Mouse (Mus musculus) cerebellum, adult 9-11 months (tissue): ENCODE results near the gene Gpc2.

Experiments
- DNase-seq: peaks from one replicate; pipeline ENCODE4 v3.0.0; 2022

Gpc2 gene

GRCm38 (mm10) chr5:138279585-138280424 is at the start of gene Gpc2, which contains the start of the genes Gm43720 and Stag3:
Gpc2 (minus strand) TSS chr5:138280005.
Gm43720 (minus strand) TSS chr5:138279958.
Stag3 (plus strand) TSS chr5:138280240.
- DNase-seq: peak; percentile 58

- DNase-seq: no peak
These were observed 33.0 kb upstream of the Gpc2 start for GRCm38 (mm10) chr5:138312795-138313194.

GRCm38 (mm10) chr5:138299613-138300012 is 19.8 kb upstream of the Gpc2 start:
- no peak for DNase-seq

- no peak for DNase-seq
These were observed 14.4 kb upstream of the Gpc2 start for GRCm38 (mm10) chr5:138294158-138294557.

DNA sequence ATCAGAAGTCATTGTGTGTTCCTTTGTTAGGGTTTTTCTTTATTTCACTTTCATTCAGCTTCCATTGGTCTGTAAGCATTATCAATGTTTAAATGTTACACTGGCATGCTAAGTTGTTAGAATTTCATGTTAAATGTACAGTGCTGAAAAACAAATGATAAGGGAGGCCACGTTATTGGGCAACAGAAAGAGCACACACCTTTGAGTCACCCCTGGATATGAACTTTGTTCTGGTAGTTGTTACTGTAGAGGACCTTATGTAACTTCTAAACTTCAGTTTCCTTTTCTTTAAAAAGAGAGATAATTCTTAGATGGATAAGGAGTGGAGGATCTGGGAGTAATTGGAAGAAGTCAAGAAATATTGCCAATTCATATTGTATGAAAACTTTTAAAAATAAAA is 11.8 kb upstream of the Gpc2 start:
- no peak for DNase-seq

DNA sequence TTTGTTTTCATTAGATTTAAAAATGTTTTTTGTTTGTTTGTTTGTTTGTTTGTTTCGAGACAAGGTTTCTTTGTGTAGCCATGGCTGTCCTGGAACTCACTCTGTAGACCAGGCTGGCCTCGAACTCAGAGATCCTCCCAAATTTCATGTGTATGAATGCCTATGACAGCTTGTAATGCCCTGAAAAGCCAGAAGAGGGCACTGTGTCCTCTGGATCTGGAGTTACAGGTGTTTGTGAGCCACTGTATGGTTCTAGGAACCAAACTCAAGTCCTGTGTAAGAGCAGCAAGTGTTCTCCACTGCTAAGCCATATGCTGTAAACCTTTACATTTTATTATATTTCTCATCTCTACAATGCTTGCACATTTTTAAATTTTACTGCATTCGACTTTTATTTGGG is 8.1 kb upstream of the Gpc2 start:
- no peak for DNase-seq

- DNase-seq: no peak
These were observed 3.7 kb upstream of the Gpc2 start for GRCm38 (mm10) chr5:138283540-138283939.

- no peak for DNase-seq
These were observed 2.0 kb upstream of the Gpc2 start for GRCm38 (mm10) chr5:138281798-138282197.

DNA sequence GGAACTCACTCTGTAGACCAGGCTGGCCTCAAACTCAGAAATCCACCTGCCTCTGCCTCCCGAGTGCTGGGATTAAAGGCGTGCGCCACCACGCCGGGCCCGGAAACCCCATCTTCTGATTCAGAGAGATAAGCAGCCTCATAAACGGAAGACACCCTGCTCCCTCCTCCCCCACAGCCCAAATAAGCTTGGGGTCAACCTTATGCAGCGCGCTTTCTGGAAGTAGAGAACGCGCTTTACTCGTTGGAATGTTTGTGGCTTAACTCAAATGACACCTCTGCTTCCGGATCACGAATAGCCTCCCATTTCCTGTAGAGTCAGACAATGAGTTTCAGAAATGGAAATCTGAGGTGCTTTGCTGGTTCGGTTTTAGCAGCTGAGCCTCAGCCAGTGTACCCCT is 1.0 kb upstream of the Gpc2 start:
- DNase-seq: no peak

DNA sequence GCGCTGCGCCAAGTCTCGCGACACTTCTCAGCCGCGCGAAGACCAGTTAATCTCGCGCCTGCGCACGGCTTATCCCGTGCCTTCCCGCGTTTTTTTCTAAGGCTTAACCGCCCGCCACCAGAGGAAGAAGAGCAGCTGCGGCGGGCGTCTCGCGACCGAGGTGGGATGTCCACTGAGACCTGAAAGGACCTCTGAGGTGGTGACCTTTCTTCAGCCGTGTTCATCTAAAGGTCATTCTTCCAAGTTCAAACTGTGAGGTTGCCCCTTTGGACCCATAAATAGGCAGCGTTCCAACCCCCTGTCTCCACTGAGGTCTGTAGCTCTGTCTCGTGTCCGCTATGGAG is 592 bp upstream of the Gpc2 start:
- DNase-seq: no peak

DNA sequence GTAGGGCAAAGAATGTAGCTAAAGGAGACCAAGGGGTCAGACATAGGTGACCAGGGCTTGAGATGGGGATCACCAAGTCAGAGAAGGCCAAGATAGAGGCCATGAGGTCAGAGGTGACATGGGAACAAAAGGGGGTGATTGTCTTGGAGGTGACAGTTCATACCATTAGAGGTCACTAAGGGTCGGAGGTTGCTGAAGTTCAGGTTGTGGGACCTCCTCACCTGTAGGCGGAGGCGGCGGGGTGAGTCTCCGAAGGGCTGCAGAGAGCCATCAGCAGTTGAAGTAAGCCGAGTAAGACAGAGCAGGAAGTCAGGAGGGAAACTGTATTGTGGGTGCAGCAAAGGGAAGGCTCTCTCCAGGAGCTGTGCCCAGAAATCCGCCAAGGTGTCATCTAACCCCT is 1.8 kb downstream of the Gpc2 start:
- DNase-seq: no peak

- DNase-seq: no peak
These were observed 4.4 kb downstream of the Gpc2 start for GRCm38 (mm10) chr5:138275216-138276050.

DNA sequence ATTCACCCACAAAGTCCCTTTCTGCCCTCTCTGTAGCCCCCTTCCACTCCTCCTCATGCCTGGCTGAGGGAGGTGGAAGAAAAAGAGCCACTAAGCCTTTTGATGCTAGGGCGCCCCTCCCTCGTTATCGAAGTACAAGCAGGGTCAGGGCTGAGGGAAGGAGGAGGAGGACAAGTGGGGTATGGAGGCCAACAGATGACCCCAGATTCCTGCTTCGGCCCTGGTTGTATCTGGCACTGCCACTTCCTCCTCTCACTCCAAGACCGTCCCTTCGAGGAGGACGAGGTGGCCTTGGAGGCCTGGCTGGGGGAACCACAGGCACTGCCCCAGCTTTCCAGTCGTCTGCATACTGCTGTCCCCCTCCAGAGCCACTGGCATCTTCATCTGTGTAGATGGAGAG is 5.6 kb downstream of the Gpc2 start:
- DNase-seq: no peak

DNA sequence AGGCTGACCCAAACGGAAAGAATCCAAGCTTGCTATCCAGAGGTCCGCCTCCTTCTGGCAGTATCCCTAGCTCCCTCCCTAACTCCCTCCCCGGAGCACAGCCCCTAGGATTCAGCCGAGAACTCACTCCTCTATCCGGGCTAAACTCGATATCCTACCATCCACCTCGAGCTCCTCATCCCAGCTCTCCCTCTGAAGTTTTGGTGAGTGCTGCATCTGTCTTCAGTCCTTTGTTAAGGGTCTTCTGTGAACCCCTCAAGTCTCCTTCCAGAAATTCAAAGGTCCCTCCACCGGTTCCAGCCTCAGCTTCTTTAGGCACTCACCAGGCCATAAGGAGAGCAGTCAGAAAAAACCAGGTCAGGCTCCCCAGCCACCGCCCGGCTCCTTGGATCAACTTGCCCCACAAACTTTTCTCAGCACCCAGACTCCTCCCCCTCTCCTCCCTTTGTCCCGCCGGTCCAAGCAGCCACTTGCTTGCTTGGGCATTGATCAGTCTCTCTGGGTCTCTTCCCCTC is 7.3 kb downstream of the Gpc2 start, which contains the start of gene Gal3st4:
Gal3st4 (minus strand) TSS at position 432 of the 515 bp plus-strand sequence.
- DNase-seq: no peak

DNA sequence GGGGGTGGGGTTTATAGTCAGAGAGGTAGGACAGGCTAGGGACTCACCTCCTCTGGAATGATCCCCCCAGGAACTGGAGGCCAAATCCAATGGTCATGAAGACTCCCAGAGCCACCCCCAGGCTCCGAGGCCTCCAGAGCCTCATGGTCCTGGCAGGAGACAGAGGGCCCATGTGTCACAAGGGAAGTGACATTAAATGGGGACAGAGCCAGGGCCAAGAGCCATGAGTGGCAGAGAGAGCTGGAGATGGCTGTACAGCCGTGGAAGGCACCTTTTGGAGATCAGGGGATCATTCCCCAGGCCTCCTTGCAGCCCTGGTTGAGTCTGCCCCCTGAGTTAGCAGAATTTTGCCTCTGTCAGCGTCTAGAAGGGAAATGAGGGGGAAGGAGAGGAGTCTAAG is 8.6 kb downstream of the Gpc2 start:
- no peak for DNase-seq

GRCm38 (mm10) chr5:138268980-138269379 is 10.8 kb downstream of the Gpc2 start:
- no peak for DNase-seq

DNA sequence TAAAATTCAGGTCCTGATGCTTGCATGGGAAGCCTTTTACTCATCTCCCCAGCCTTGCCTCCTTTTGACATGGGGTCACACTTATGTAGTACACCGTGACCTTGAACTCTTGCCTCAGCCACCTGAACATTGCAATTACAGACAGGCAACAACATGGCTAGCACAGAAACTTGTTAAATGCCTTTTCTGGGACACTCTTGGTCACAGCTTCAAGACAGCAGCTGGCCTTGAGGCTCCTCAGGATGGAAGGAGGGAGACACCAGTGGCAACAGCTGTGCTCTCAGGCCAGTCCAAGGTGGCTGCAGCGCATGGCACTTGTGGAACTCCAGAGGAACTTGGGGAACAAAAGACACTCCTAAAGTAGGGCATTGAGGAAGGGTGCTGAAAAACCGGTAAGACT is 12.7 kb downstream of the Gpc2 start:
- DNase-seq: no peak

GRCm38 (mm10) chr5:138265712-138266111 is 14.1 kb downstream of the Gpc2 start:
- no peak for DNase-seq

GRCm38 (mm10) chr5:138264207-138264578 is 15.6 kb downstream of the Gpc2 start:
- peak; percentile 34 for DNase-seq

GRCm38 (mm10) chr5:138263260-138264206 is 16.3 kb downstream of the Gpc2 start, which contains the start of gene BC037034:
BC037034 (minus strand) TSS chr5:138264033.
- peak; percentile 92 for DNase-seq

DNA sequence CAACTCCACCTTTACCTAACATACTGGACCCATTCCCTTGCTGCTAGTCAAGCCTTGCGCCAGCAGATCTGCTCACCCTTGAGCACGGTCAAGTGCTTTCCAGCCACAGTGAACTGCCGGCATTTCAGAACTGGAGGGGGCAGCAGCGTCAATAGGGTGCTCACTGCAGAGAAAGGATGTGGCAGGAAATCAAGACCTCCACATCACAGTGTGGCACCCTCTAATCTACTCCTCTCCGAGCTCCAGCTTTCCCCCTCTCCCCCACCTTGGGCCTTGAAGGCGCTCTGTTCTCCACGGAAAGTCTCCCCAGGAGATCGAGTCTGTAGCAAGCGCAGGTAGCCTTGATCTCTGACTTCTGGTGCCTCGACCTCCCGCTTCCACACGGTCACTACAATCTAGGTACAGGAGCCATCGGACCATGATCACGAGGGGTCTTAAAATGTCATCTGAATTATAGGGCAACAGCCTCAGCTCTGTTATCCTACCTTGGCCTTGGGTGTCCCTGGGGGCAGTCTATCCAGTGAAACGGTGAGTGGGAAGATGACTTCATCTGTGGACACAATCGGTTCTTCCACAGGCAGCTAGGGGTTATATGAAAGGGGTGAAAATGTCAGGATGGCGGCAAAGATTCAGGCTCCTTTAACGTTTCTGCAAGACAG is 17.1 kb downstream of the Gpc2 start:
- DNase-seq: peak; percentile 25

DNA sequence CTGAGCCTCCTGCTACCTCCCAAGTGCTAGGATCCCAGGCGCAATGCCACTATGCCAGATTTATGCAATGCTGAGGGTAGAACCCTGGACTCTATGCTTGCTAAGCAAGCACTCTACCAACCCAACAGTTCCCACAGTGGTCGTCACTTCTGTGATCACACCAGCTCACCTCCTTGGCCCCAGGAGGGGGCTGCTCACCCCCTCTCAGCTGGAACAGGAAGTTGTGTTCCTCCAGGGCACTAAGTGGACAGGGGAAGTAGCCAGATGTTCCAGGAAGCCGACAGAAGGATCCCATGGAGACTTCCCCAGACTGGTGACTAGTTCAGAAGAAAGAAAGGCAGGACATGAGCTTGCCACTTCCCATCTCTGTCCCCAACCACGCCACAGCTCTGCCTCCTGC is 17.8 kb downstream of the Gpc2 start:
- no peak for DNase-seq
